Mouse (Mus musculus): ENCODE data around the gene Paf1. TPM values are rescaled to one million over a fixed set of nuclear protein-coding genes. Genes with fewer than 3 reads are reported as not detected.

Paf1 gene
- polyA plus RNA-seq, 1 experiment from 2014 or later = 67.3 TPM

DNA sequence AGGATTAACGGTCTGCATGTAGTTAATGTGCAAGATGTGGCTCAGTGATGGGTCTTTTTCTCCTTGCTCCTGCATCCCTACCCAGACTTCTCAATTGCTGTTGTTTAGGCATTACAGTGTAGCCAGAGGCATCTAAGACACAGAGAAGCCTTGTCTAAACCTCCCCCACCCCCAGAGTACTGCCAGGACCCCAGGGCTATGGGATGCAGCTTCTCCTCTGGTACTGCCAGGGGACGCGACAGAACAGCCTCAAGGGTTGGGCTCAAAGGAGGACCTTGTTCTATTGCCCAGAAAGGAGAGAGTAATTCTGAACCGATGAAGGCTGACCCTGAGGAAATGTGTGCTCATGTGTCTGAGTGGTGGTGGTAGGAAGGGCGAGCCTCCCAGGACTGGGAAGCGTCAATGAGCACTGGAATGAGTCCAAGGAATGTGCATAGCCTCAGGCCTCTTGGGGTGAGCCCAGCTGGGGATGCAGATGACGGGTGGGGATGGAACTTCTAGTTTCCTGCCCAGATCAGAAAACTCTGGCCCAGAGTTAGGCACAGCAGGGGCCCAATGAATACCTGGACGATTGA lies 25.4 kb downstream of the Paf1 start:
- Histone ChIP-seq H3K4me3 (ENCODE audit: low read depth, low read length) (no peak overlapping the region), H3K9ac (replicated peaks; ENCODE audit: low read depth, low read length) (no peak overlapping the region), H3K27me3 (ENCODE audit: control insufficient read depth, insufficient read depth, low read length) (no peaks in the 10 kb centered on the region), H3K36me3 (ENCODE audit: control insufficient read depth, insufficient read depth, low read length) (peaks cover 52% of the 10 kb centered on the region), H3K4me2 (replicated peaks; ENCODE audit: low read depth, low read length) (no peak overlapping the region), H3K27ac (ENCODE audit: low read length) (no peak overlapping the region), H3K9me3 (ENCODE audit: control insufficient read depth, low read depth, low read length) (no peaks in the 10 kb centered on the region), H3K4me1 (ENCODE audit: control insufficient read depth, insufficient read depth, low read length) (0 out of 2 replicates have a peak, but pooled peaks cover 3% of the 10 kb centered on the region)
- ATAC-seq (ENCODE audit: insufficient number of reproducible peaks, insufficient read depth, low FRiP score, low read depth) = peak; percentile 42; the same call in 1 of the 2 replicates
- WGBS = 71% methylated on average over 8 of the region's 8 CpGs

DNA sequence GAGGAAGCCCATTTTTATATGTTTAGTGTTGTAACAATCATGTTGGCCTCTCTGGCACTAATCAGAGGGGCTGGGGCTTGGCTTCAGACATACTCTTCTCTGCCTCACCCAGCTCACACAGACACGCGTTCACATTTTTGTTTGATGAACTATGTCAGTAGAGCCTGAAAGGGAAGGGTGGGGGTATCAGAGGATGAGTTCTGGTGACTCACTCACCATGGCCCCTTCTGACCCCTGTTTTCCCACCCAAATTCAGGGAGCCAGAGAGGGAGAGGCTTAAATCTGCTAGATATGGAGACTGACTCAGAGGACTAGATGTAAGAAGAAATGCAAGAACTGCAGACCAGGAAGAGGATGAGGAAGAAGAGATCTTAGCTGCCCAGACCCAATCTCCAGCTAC lies 26.7 kb downstream of the Paf1 start:
- H3K4me1 ChIP-seq (ENCODE audit: control insufficient read depth, insufficient read depth, low read length) = 0 out of 2 replicates have a peak, but pooled peaks cover 3% of the 10 kb centered on the region
- no peak overlapping the region for H3K27ac ChIP-seq (ENCODE audit: low read length)
- no peaks in the 10 kb centered on the region for H3K27me3 ChIP-seq (ENCODE audit: control insufficient read depth, insufficient read depth, low read length)
- ATAC-seq (ENCODE audit: insufficient number of reproducible peaks, insufficient read depth, low FRiP score, low read depth) = no peak
- H3K9me3 ChIP-seq (ENCODE audit: control insufficient read depth, low read depth, low read length) = no peaks in the 10 kb centered on the region
- H3K4me3 ChIP-seq (ENCODE audit: low read depth, low read length) = no peak overlapping the region
- H3K4me2 ChIP-seq (replicated peaks; ENCODE audit: low read depth, low read length) = no peak overlapping the region
- H3K9ac ChIP-seq (replicated peaks; ENCODE audit: low read depth, low read length) = no peak overlapping the region
- WGBS = 89% methylated on average over 2 of the region's 2 CpGs
- H3K36me3 ChIP-seq (ENCODE audit: control insufficient read depth, insufficient read depth, low read length) = peaks cover 46% of the 10 kb centered on the region

DNA sequence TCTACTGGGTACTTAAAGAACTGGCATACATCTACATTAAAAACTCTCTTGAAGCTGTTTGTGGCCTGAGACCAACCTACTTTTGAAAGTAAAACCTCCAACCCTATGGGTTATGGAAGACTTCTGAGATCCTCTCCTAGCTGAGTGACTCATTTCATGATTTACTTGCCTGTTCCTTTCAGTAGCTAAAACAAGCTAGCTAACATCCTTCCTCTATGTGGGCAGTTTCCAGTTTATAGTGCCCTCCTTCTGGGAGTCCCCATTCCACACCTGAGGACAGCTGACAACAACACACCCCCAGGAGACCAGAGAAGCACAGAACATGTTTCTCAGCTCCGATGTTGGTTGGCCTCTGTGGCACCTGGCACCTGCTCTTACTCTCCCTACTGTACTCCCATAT lies 30.3 kb downstream of the Paf1 start:
- Histone ChIP-seq H3K4me3 (ENCODE audit: low read depth, low read length) (no peak overlapping the region), H3K27ac (ENCODE audit: low read length) (no peak overlapping the region), H3K4me2 (replicated peaks; ENCODE audit: low read depth, low read length) (no peak overlapping the region), H3K4me1 (ENCODE audit: control insufficient read depth, insufficient read depth, low read length) (0 out of 2 replicates have a peak, but pooled peaks cover 2% of the 10 kb centered on the region), H3K36me3 (ENCODE audit: control insufficient read depth, insufficient read depth, low read length) (peaks cover 41% of the 10 kb centered on the region), H3K27me3 (ENCODE audit: control insufficient read depth, insufficient read depth, low read length) (no peaks in the 10 kb centered on the region), H3K9ac (replicated peaks; ENCODE audit: low read depth, low read length) (no peak overlapping the region), H3K9me3 (ENCODE audit: control insufficient read depth, low read depth, low read length) (no peaks in the 10 kb centered on the region)
- WGBS = 100% methylated on average over 1 of the region's 1 CpGs
- ATAC-seq (ENCODE audit: insufficient number of reproducible peaks, insufficient read depth, low FRiP score, low read depth) = no peak

DNA sequence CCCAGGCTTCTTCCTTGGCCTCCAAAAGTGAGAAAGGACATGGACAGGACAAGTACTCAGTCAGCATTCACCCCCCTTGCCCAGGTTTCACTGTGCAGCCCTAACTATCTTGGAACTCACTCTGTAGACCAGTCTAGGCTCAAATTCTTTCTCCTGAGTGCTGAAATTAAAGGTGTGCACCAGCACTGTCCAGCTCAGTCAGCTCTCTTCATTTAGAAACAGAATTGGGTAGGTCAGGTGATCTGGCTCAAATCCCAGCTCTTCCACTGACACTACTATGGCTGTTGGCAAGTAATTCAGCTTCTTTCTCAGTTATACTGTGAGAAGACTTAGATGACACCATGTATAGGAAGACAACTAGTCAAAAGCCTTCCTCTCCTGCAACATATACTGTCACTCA lies 35.0 kb downstream of the Paf1 start:
- H3K36me3 ChIP-seq (ENCODE audit: control insufficient read depth, insufficient read depth, low read length) = peaks cover 20% of the 10 kb centered on the region
- no peaks in the 10 kb centered on the region for H3K4me1 ChIP-seq (ENCODE audit: control insufficient read depth, insufficient read depth, low read length)

DNA sequence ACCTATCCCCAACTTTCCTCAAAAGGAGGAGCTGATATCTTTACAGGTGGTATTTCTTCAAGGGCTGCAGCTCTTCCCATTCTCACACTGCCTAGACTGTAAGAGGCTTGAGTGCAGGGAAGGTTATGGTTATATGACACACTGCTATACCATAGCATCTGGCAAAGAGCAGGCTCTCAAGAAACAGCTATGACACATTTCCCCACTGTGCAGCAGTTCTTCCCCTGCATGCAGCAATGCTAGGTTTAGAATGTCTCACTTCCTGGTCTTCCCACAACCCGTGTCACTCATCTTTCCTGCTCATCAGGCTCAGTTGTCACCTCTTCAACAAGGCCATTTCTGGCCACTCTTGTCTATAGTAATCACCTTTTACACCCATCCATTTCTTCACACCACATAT lies 37.8 kb downstream of the Paf1 start:
- no peak overlapping the region for H3K9ac ChIP-seq (replicated peaks; ENCODE audit: low read depth, low read length)
- peaks cover 14% of the 10 kb centered on the region; the same call in 1 of the 2 replicates for H3K36me3 ChIP-seq (ENCODE audit: control insufficient read depth, insufficient read depth, low read length)
- ATAC-seq (ENCODE audit: insufficient number of reproducible peaks, insufficient read depth, low FRiP score, low read depth) = no peak
- no peaks in the 10 kb centered on the region for H3K9me3 ChIP-seq (ENCODE audit: control insufficient read depth, low read depth, low read length)
- WGBS = 81% methylated on average over 1 of the region's 1 CpGs
- H3K4me2 ChIP-seq (replicated peaks; ENCODE audit: low read depth, low read length) = no peak overlapping the region
- H3K4me3 ChIP-seq (ENCODE audit: low read depth, low read length) = no peak overlapping the region
- H3K27ac ChIP-seq (ENCODE audit: low read length) = no peak overlapping the region
- peaks cover 22% of the 10 kb centered on the region for H3K4me1 ChIP-seq (ENCODE audit: control insufficient read depth, insufficient read depth, low read length)
- H3K27me3 ChIP-seq (ENCODE audit: control insufficient read depth, insufficient read depth, low read length) = no peaks in the 10 kb centered on the region

More for the DNA sequence above, 35.0 kb downstream of the Paf1 start:
- Histone ChIP-seq H3K27ac (ENCODE audit: low read length) (no peak overlapping the region), H3K9ac (replicated peaks; ENCODE audit: low read depth, low read length) (no peak overlapping the region), H3K4me2 (replicated peaks; ENCODE audit: low read depth, low read length) (no peak overlapping the region), H3K9me3 (ENCODE audit: control insufficient read depth, low read depth, low read length) (no peaks in the 10 kb centered on the region), H3K4me3 (ENCODE audit: low read depth, low read length) (no peak overlapping the region), H3K27me3 (ENCODE audit: control insufficient read depth, insufficient read depth, low read length) (no peaks in the 10 kb centered on the region)
- ATAC-seq (ENCODE audit: insufficient number of reproducible peaks, insufficient read depth, low FRiP score, low read depth) = no peak

DNA sequence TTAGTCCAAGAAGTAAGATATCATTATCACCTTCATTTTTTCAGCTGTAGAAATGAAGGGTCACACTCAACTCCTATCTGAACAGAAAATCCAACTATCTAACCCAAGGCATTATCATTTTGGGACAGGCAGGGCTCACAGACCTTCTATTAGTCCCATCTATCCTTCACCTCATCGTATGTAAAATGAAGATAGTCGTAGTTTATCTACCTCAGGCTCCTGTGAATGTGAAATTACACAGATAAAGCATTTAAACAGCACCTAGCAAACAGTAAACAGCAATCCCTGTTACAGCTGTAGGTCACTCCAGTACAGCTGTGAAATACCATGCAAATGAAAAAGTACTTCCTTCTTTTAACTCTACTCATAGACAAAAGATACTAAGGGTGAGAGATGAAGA lies 39.5 kb downstream of the Paf1 start:
- 91% methylated on average over 2 of the region's 2 CpGs for WGBS

DNA sequence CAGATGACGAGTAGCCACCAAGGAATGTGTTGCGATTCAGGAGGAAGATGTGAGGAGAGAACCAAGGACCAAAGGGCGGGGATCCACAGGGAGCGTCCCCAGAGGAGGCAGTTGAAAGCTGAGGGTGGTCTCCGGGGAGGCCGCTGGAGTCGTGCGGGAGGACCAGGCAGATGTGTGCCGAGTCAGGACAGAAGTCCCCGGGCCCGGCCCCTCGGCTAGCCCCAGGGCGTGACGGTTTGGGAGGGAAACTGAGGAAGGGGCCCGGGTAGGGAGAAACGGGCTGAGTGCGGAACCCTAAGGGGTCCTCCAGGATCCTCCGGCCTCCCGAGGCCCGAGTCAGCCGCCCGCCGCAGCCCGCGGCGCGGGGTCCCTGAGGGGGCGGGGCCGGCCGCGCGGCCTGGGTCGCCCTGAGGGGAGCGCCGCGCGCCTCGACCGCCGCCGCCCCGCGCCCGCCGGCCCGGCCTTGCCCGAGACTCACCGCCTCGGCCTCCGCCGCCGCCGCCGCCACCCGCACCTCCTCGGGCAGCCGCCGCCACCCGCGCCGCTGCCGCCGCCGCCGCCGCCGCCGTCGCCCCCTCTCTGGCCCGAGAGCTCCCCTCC lies 43.0 kb downstream of the Paf1 start:
- no peak overlapping the region for H3K27ac ChIP-seq (ENCODE audit: low read length)
- peak overlapping the region; percentile 94 for H3K9ac ChIP-seq (replicated peaks; ENCODE audit: low read depth, low read length)
- peak overlapping the region; percentile 59 for H3K4me2 ChIP-seq (replicated peaks; ENCODE audit: low read depth, low read length)
- under 1% methylated on average over 34 of the region's 70 CpGs for WGBS
- H3K27me3 ChIP-seq (ENCODE audit: control insufficient read depth, insufficient read depth, low read length) = no peaks in the 10 kb centered on the region
- peak overlapping the region; percentile 92 for H3K4me3 ChIP-seq (ENCODE audit: low read depth, low read length)
- peaks cover 14% of the 10 kb centered on the region; the same call in 1 of the 2 replicates for H3K36me3 ChIP-seq (ENCODE audit: control insufficient read depth, insufficient read depth, low read length)
- peaks cover 22% of the 10 kb centered on the region for H3K4me1 ChIP-seq (ENCODE audit: control insufficient read depth, insufficient read depth, low read length)
- H3K9me3 ChIP-seq (ENCODE audit: control insufficient read depth, low read depth, low read length) = no peaks in the 10 kb centered on the region
- peak; percentile 29; the same call in 1 of the 2 replicates for ATAC-seq (ENCODE audit: insufficient number of reproducible peaks, insufficient read depth, low FRiP score, low read depth)

More for the DNA sequence above, 39.5 kb downstream of the Paf1 start:
- no peak for ATAC-seq (ENCODE audit: insufficient number of reproducible peaks, insufficient read depth, low FRiP score, low read depth)
- peaks cover 14% of the 10 kb centered on the region; the same call in 1 of the 2 replicates for H3K36me3 ChIP-seq (ENCODE audit: control insufficient read depth, insufficient read depth, low read length)
- no peak overlapping the region for H3K9ac ChIP-seq (replicated peaks; ENCODE audit: low read depth, low read length)
- H3K27ac ChIP-seq (ENCODE audit: low read length) = no peak overlapping the region
- H3K4me2 ChIP-seq (replicated peaks; ENCODE audit: low read depth, low read length) = no peak overlapping the region
- H3K27me3 ChIP-seq (ENCODE audit: control insufficient read depth, insufficient read depth, low read length) = no peaks in the 10 kb centered on the region
- peaks cover 22% of the 10 kb centered on the region for H3K4me1 ChIP-seq (ENCODE audit: control insufficient read depth, insufficient read depth, low read length)
- H3K4me3 ChIP-seq (ENCODE audit: low read depth, low read length) = no peak overlapping the region
- no peaks in the 10 kb centered on the region for H3K9me3 ChIP-seq (ENCODE audit: control insufficient read depth, low read depth, low read length)

DNA sequence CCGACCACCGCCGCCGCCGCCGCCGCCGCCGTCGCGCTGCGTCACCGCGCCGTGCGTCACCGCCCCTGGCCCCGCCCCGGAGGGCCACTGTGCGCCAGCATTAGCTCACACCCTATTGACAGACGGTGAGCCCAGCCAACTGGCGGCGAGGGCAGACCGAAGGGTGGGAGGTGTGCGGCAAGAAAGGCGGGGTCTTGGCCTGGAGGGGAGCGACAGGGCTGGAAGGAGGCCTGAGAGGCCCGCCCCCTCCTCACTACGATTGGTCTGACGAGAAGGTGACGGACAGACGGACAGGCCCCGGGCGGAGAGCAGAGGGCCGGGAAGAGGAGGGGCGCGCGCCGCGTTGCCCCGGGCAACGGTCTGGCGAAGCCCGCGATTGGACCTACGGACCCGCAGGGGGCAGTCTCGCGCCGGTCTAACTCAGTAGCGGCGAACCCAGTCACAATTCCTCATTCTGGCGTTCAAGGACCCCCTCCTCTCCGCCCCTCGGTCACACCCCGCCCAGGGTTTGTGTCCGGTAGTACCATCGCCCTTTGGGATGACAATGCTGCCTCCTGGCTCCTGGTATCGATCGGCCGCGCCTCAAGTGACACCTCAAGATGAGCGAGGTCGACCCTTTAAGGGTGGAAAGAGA lies 43.6 kb downstream of the Paf1 start:
- Histone ChIP-seq H3K36me3 (ENCODE audit: control insufficient read depth, insufficient read depth, low read length) (peaks cover 11% of the 10 kb centered on the region; the same call in 1 of the 2 replicates), H3K9ac (replicated peaks; ENCODE audit: low read depth, low read length) (peak overlapping the region; percentile 94), H3K27ac (ENCODE audit: low read length) (peak overlapping the region; percentile 44; the same call in 1 of the 2 replicates), H3K4me1 (ENCODE audit: control insufficient read depth, insufficient read depth, low read length) (peaks cover 22% of the 10 kb centered on the region), H3K27me3 (ENCODE audit: control insufficient read depth, insufficient read depth, low read length) (no peaks in the 10 kb centered on the region), H3K4me2 (replicated peaks; ENCODE audit: low read depth, low read length) (peak overlapping the region; percentile 68), H3K9me3 (ENCODE audit: control insufficient read depth, low read depth, low read length) (no peaks in the 10 kb centered on the region), H3K4me3 (ENCODE audit: low read depth, low read length) (peak overlapping the region; percentile 92)
- peak; percentile 99 for ATAC-seq (ENCODE audit: insufficient number of reproducible peaks, insufficient read depth, low FRiP score, low read depth)
- WGBS = under 1% methylated on average over 51 of the region's 64 CpGs

All from stomach, embryonic 14.5 days (tissue).